9 mouse cellular contexts compared by ENCODE assay signal in the genomic region with DNA sequence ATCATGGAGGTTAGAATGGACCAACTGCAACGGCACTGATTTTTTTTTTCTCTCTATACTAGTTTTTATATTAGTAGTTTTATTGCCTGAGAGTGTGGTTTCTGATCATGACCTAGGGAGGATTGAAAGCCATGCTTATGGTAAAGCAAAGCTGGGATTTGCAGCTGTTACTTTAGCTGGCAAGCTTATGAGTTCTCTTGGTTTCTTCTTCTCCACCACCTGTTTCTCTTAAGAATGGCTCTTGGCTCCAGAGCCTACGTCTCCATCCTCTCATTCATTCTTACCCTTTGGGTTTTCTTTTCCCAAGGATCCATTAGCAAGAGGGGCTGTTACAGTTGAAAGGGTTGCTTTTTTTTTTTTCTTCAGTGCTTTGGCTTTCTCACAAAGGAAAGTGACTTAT. TPM values are rescaled to one million over a fixed set of nuclear protein-coding genes. Genes with fewer than 3 reads are reported as not detected.
DNase-seq lines count a peak whose midpoint lies in the region; ATAC-seq and TF ChIP-seq lines count a peak whose summit lies in the region.
"Had no signal": no experiment of that assay in that cellular context is flagged by ENCODE, and none has a peak within 500 bp of the region (broad histone marks: within the 10 kb centered on the region; RNA-seq: fewer than 3 reads in every experiment).

No protein-coding gene starts in this region.

- peak overlapping the region; percentile 78 for H3K4me2 ChIP-seq in forebrain, embryonic 11.5 days (ENCODE audit: low read depth, low read length, severe bottlenecking)
- H3K4me2 ChIP-seq in limb, embryonic 12.5 days, result peak overlapping the region; percentile 65
- peak overlapping the region; percentile 70 for H3K4me2 ChIP-seq in neural tube, embryonic 15.5 days

- H3K4me3 ChIP-seq in liver, adult 2 months (ENCODE audit: insufficient read depth, low read depth, low read length), result peak overlapping the region; percentile 74; the same call in 1 of the 2 replicates
- H3K4me3 ChIP-seq in forebrain, embryonic 11.5 days (ENCODE audit: low read depth, low read length), result peak overlapping the region; percentile 95
- H3K4me3 ChIP-seq in limb, embryonic 12.5 days (replicated peaks), result peak overlapping the region; percentile 98
- peak overlapping the region; percentile 84 for H3K4me3 ChIP-seq in neural tube, embryonic 15.5 days (replicated peaks)

- no peak for TF ChIP-seq POLR2A in liver, adult 2 months (IDR thresholded peaks at IDR 0.05; ENCODE audit: extremely low read depth, insufficient read depth, low read length)

- H3K79me2 ChIP-seq in liver, adult 2 months (ENCODE audit: control insufficient read depth, insufficient read depth, low read length), result peaks cover 27% of the 10 kb centered on the region; the same call in 1 of the 2 replicates

- no peak for DNase-seq in liver, adult 2 months (ENCODE audit: extremely low read depth, low read depth, low spot score)
- no peak for DNase-seq in liver
- no peak for DNase-seq in forebrain, embryonic 11.5 days (ENCODE audit: low spot score)
- no peak for DNase-seq in gastrocnemius, postnatal 25 days
- no peak for DNase-seq in frontal cortex, adult 2 months (ENCODE audit: extremely low spot score in 1 of 2, low spot score in 1 of 2)
- DNase-seq in adrenal gland, adult (ENCODE audit: inconsistent age in 2 of 2, low spot score in 1 of 2), result no peak
- DNase-seq: thymus, postnatal 25 days had no signal

- ATAC-seq in forebrain, embryonic 11.5 days (replicated peaks; ENCODE audit: low FRiP score), result no peak
- no peak for ATAC-seq in limb, embryonic 12.5 days (ENCODE audit: insufficient number of reproducible peaks, insufficient read depth, low FRiP score, low TSS enrichment, low read depth)
- ATAC-seq in neural tube, embryonic 15.5 days (ENCODE audit: low FRiP score), result no peak

- 42% methylated on average over 2 of the region's 2 CpGs for WGBS in liver, adult 2 months
- WGBS in forebrain, embryonic 11.5 days, result 56% methylated on average over 2 of the region's 2 CpGs
- WGBS in limb, embryonic 12.5 days, result 68% methylated on average over 2 of the region's 2 CpGs
- WGBS in neural tube, embryonic 15.5 days, result 50% methylated on average over 2 of the region's 2 CpGs

- no peaks in the 10 kb centered on the region for H3K27me3 ChIP-seq in liver, adult 2 months (ENCODE audit: control insufficient read depth, insufficient read depth, low read length)
- no peaks in the 10 kb centered on the region for H3K27me3 ChIP-seq in forebrain, embryonic 11.5 days (ENCODE audit: control insufficient read depth, insufficient read depth, low read length)
- no peaks in the 10 kb centered on the region for H3K27me3 ChIP-seq in limb, embryonic 12.5 days
- no peaks in the 10 kb centered on the region for H3K27me3 ChIP-seq in neural tube, embryonic 15.5 days (replicated peaks)

- H3K9ac ChIP-seq in liver, adult 2 months (ENCODE audit: low read depth, low read length), result no peak overlapping the region
- H3K9ac ChIP-seq in forebrain, embryonic 11.5 days (ENCODE audit: low read length), result peak overlapping the region; percentile 20; the same call in 1 of the 2 replicates
- 0 out of 2 replicates have a peak overlapping the region, but pooled peaks have one; percentile 96 for H3K9ac ChIP-seq in limb, embryonic 12.5 days (replicated peaks)
- peak overlapping the region; percentile 80; the same call in 1 of the 2 replicates for H3K9ac ChIP-seq in neural tube, embryonic 15.5 days (replicated peaks)

- H3K27ac ChIP-seq in liver, adult 2 months (replicated peaks; ENCODE audit: insufficient read depth, low read depth, low read length), result no peak overlapping the region
- H3K27ac ChIP-seq in forebrain, embryonic 11.5 days (ENCODE audit: low read depth, low read length), result no peak overlapping the region
- H3K27ac ChIP-seq in limb, embryonic 12.5 days, result no peak overlapping the region
- no peak overlapping the region for H3K27ac ChIP-seq in neural tube, embryonic 15.5 days (replicated peaks)

- H3K36me3 ChIP-seq in liver, adult 2 months (ENCODE audit: control insufficient read depth, insufficient read depth, low read length), result no peaks in the 10 kb centered on the region
- no peaks in the 10 kb centered on the region for H3K36me3 ChIP-seq in forebrain, embryonic 11.5 days (ENCODE audit: control insufficient read depth, insufficient read depth, low read length)
- peaks cover 6% of the 10 kb centered on the region; the same call in 1 of the 2 replicates for H3K36me3 ChIP-seq in limb, embryonic 12.5 days
- no peaks in the 10 kb centered on the region for H3K36me3 ChIP-seq in neural tube, embryonic 15.5 days

- no peaks in the 10 kb centered on the region for H3K9me3 ChIP-seq in forebrain, embryonic 11.5 days (ENCODE audit: control insufficient read depth, low read length)
- H3K9me3 ChIP-seq in limb, embryonic 12.5 days, result no peaks in the 10 kb centered on the region
- no peaks in the 10 kb centered on the region for H3K9me3 ChIP-seq in neural tube, embryonic 15.5 days (replicated peaks)

- no peak for TF ChIP-seq CTCF in liver, adult 2 months (IDR thresholded peaks at IDR 0.05; ENCODE audit: low read depth, low read length)

- peaks cover 31% of the 10 kb centered on the region for H3K4me1 ChIP-seq in liver, adult 2 months (ENCODE audit: control insufficient read depth, insufficient read depth, low read length)
- H3K4me1 ChIP-seq in forebrain, embryonic 11.5 days (replicated peaks; ENCODE audit: control insufficient read depth, insufficient read depth, low read length), result no peaks in the 10 kb centered on the region; the same call in 1 of the 2 replicates
- H3K4me1 ChIP-seq in limb, embryonic 12.5 days (replicated peaks), result peaks cover 19% of the 10 kb centered on the region
- H3K4me1 ChIP-seq in neural tube, embryonic 15.5 days, result peaks cover 47% of the 10 kb centered on the region

RNA-seq across cellular contexts. Expression of a gene that starts 1.6 kb away (rescaled TPM):
- 39.5 and 46.2 TPM in 2 replicates for total RNA-seq in liver, adult 2 months (2014; rRNA removed)
- polyA plus RNA-seq in liver, adult 2 months (2012; rRNA removed), result 30.5 and 32.9 TPM in 2 replicates
- polyA plus RNA-seq in forebrain, embryonic 11.5 days (2014; fragmentation: Nextera tagmentation; extraction: Ambion mirVana), result 119 TPM in 2 replicates
- 113 and 125 TPM in 2 replicates for polyA plus RNA-seq in limb, embryonic 12.5 days (2016; fragmentation: Nextera tagmentation; extraction: Ambion mirVana)
- polyA plus RNA-seq in neural tube, embryonic 15.5 days (2015; fragmentation: Nextera tagmentation; extraction: Ambion mirVana), result 86.6 and 89.5 TPM in 2 replicates
- total RNA-seq in gastrocnemius, postnatal 25 days (2021), result 10 to 100 TPM; 39.5 to 54.5 TPM
- 107 and 127 TPM in 2 replicates for polyA plus RNA-seq in frontal cortex, adult 2 months (2012; rRNA removed)

RNA-seq across cellular contexts. Expression of a gene that starts 37.1 kb away (rescaled TPM):
- 191 and 201 TPM in 2 replicates for total RNA-seq in liver, adult 2 months (2014; rRNA removed)
- polyA plus RNA-seq in liver, adult 2 months (2012; rRNA removed), result 199 and 205 TPM in 2 replicates
- 190 and 204 TPM in 2 replicates for polyA plus RNA-seq in forebrain, embryonic 11.5 days (2014; fragmentation: Nextera tagmentation; extraction: Ambion mirVana)
- polyA plus RNA-seq in limb, embryonic 12.5 days (2016; fragmentation: Nextera tagmentation; extraction: Ambion mirVana), result 207 and 212 TPM in 2 replicates
- 228 and 239 TPM in 2 replicates for polyA plus RNA-seq in neural tube, embryonic 15.5 days (2015; fragmentation: Nextera tagmentation; extraction: Ambion mirVana)
- 100 to 1,000 TPM; 455 to 488 TPM for total RNA-seq in gastrocnemius, postnatal 25 days (2021)
- polyA plus RNA-seq in frontal cortex, adult 2 months (2012; rRNA removed), result 216 and 222 TPM in 2 replicates

RNA-seq across cellular contexts. Expression of a gene that starts 37.2 kb away (rescaled TPM):
- total RNA-seq in liver, adult 2 months (2014; rRNA removed), result 9.0 and 9.3 TPM in 2 replicates
- polyA plus RNA-seq in liver, adult 2 months (2012; rRNA removed), result 12.7 and 13.5 TPM in 2 replicates
- 48.0 and 56.0 TPM in 2 replicates for polyA plus RNA-seq in forebrain, embryonic 11.5 days (2014; fragmentation: Nextera tagmentation; extraction: Ambion mirVana)
- 52.0 and 53.4 TPM in 2 replicates for polyA plus RNA-seq in limb, embryonic 12.5 days (2016; fragmentation: Nextera tagmentation; extraction: Ambion mirVana)
- 48.6 and 55.3 TPM in 2 replicates for polyA plus RNA-seq in neural tube, embryonic 15.5 days (2015; fragmentation: Nextera tagmentation; extraction: Ambion mirVana)
- 10 to 100 TPM; 12.1 to 15.4 TPM for total RNA-seq in gastrocnemius, postnatal 25 days (2021)
- polyA plus RNA-seq in frontal cortex, adult 2 months (2012; rRNA removed), result 24.5 and 28.2 TPM in 2 replicates

RNA-seq across cellular contexts. Expression of a gene that starts 56.1 kb away (rescaled TPM):
- total RNA-seq in liver, adult 2 months (2014; rRNA removed), result 0.18 and 0.67 TPM in 2 replicates
- 1.1 and 1.4 TPM in 2 replicates for polyA plus RNA-seq in liver, adult 2 months (2012; rRNA removed)
- 11.3 and 15.6 TPM in 2 replicates for polyA plus RNA-seq in forebrain, embryonic 11.5 days (2014; fragmentation: Nextera tagmentation; extraction: Ambion mirVana)
- 20.6 and 20.9 TPM in 2 replicates for polyA plus RNA-seq in limb, embryonic 12.5 days (2016; fragmentation: Nextera tagmentation; extraction: Ambion mirVana)
- 123 and 207 TPM in 2 replicates for polyA plus RNA-seq in neural tube, embryonic 15.5 days (2015; fragmentation: Nextera tagmentation; extraction: Ambion mirVana)
- 1 to 10 TPM; 3.2 to 4.3 TPM for total RNA-seq in gastrocnemius, postnatal 25 days (2021)
- polyA plus RNA-seq in frontal cortex, adult 2 months (2012; rRNA removed), result 443 and 446 TPM in 2 replicates
